Mouse (Mus musculus) Patski (cell line): Measurements from ENCODE around the gene Ccna2. TPM values are rescaled to one million over a fixed set of nuclear protein-coding genes. Genes with fewer than 3 reads are reported as not detected.

Experiments
- ATAC-seq: fragments of 100-300 bp; one replicate; pipeline ENCODE4 v1.8.0; 2021
- CTCF ChIA-PET: fragments of 350-600 bp; sonication (Branson Sonifier 250); formaldehyde crosslinking; loops from one replicate; lab custom pipeline; 2022; ENCODE audit warnings: inconsistent platforms; lab: Charles Lee
- POLR2A ChIA-PET: fragments of 350-600 bp; sonication (Branson Sonifier 250); formaldehyde crosslinking; loops from one replicate; lab custom pipeline; 2022; ENCODE audit warnings: antibody characterized with exemption, inconsistent platforms; lab: Charles Lee
- DNase-seq: peaks from one replicate; pipeline ENCODE4 v3.0.0-alpha.2; 2011; ENCODE audit warnings: low read depth, low spot score
- H3K27me3 ChIP-seq: fragments of 371-371 bp; one replicate; pipeline ENCODE4 v1.5.1; 2021
- CTCF ChIP-seq: fragments of 100-300 bp; IDR thresholded peaks from one replicate; pipeline ENCODE4 v1.5.1; 2021
- in situ Hi-C: fragments of 300-500 bp; cut with MboI; formaldehyde crosslinking; loops from 3 replicates; pipeline ENCODE4 v1.11.1; 2018; ENCODE audit warnings: low pct_unique_long_range_greater_than_20kb, mixed read lengths
- polyA plus RNA-seq: library from polyadenylated mRNA; unstranded; gene quantifications from one replicate; pipeline ENCODE4 v1.2.3, GENCODE M21; 2021

The Ccna2 gene
- polyA plus RNA-seq, 1 experiment from 2014 or later: 114 TPM

- TF ChIP-seq CTCF: no peak
- CTCF ChIA-PET: no interaction called here
- in situ Hi-C loops: no loop called here
- DNase-seq (no peak), ATAC-seq (no peak)
- POLR2A ChIA-PET: no interaction called here
- peaks cover 19% of the 10 kb centered on the region for H3K27me3 ChIP-seq
Observed at GRCm38 (mm10) chr3:36536041-36536440, 35.9 kb downstream of the Ccna2 start.

- ChIA-PET POLR2A (interaction anchor here (1.1 kb wide), 1 partner anchor 12 kb away, joined by 3 read pairs; the partner anchor contains the start of gene Gm11549), CTCF (interaction anchor here (1.1 kb wide), 1 partner anchor 13 kb away, joined by 3 read pairs; no protein-coding TSS in a partner anchor)
- H3K27me3 ChIP-seq: peaks cover 26% of the 10 kb centered on the region
- in situ Hi-C loops: no loop called here
- ATAC-seq: no peak
- TF ChIP-seq CTCF: no peak
- DNase-seq: no peak
Observed at GRCm38 (mm10) chr3:36533201-36533672, 38.7 kb downstream of the Ccna2 start.

- ATAC-seq: no peak
- peaks cover 29% of the 10 kb centered on the region for H3K27me3 ChIP-seq
- in situ Hi-C loops: no loop called here
- DNase-seq: no peak
- CTCF ChIA-PET: interaction anchor here (1.1 kb wide), 1 partner anchor 13 kb away, joined by 3 read pairs; no protein-coding TSS in a partner anchor
- TF ChIP-seq CTCF: no peak
- POLR2A ChIA-PET: interaction anchor here (1.1 kb wide), 1 partner anchor 11 kb away, joined by 3 read pairs; the partner anchor contains the start of gene Gm11549
Observed at GRCm38 (mm10) chr3:36532738-36533137, 39.2 kb downstream of the Ccna2 start.

GRCm38 (mm10) chr3:36531979-36532542 lies 39.9 kb downstream of the Ccna2 start:
- CTCF ChIA-PET: interaction anchor here (1.1 kb wide), 1 partner anchor 14 kb away, joined by 3 read pairs; no protein-coding TSS in a partner anchor
- no peak for TF ChIP-seq CTCF
- in situ Hi-C loops: no loop called here
- peaks cover 36% of the 10 kb centered on the region for H3K27me3 ChIP-seq
- POLR2A ChIA-PET: interaction anchor here (1.1 kb wide), 1 partner anchor 11 kb away, joined by 3 read pairs; the partner anchor contains the start of gene Gm11549
- DNase-seq (no peak), ATAC-seq (no peak)

- TF ChIP-seq CTCF: no peak
- CTCF ChIA-PET: no interaction called here
- in situ Hi-C loops: no loop called here
Observed at GRCm38 (mm10) chr3:36531242-36531641, 40.7 kb downstream of the Ccna2 start.

GRCm38 (mm10) chr3:36530781-36531180 lies 41.2 kb downstream of the Ccna2 start:
- DNase-seq: no peak
- in situ Hi-C loops: no loop called here
- peaks cover 39% of the 10 kb centered on the region for H3K27me3 ChIP-seq
- TF ChIP-seq CTCF: no peak
- CTCF ChIA-PET: interaction anchor here (1.2 kb wide), 1 partner anchor 10 kb away, joined by 3 read pairs; no protein-coding TSS in a partner anchor
- no peak for ATAC-seq
- POLR2A ChIA-PET: no interaction called here

More at GRCm38 (mm10) chr3:36531242-36531641, 40.7 kb downstream of the Ccna2 start:
- POLR2A ChIA-PET: no interaction called here
- peaks cover 38% of the 10 kb centered on the region for H3K27me3 ChIP-seq
- ATAC-seq: no peak
- DNase-seq: no peak

- DNase-seq (no peak), ATAC-seq (no peak)
- H3K27me3 ChIP-seq: peaks cover 39% of the 10 kb centered on the region
- in situ Hi-C loops: no loop called here
- TF ChIP-seq CTCF: no peak
- POLR2A ChIA-PET: no interaction called here
- CTCF ChIA-PET: interaction anchor here (1.2 kb wide), 1 partner anchor 10 kb away, joined by 3 read pairs; no protein-coding TSS in a partner anchor
Observed at GRCm38 (mm10) chr3:36530345-36530744, 41.6 kb downstream of the Ccna2 start.

GRCm38 (mm10) chr3:36524466-36524865 lies 47.5 kb downstream of the Ccna2 start:
- ChIA-PET POLR2A (no interaction called here), CTCF (no interaction called here)
- no peak for ATAC-seq
- DNase-seq: no peak
- in situ Hi-C loops: no loop called here
- peaks cover 75% of the 10 kb centered on the region for H3K27me3 ChIP-seq
- TF ChIP-seq CTCF: no peak

- POLR2A ChIA-PET: no interaction called here
- in situ Hi-C loops: no loop called here
- H3K27me3 ChIP-seq: peaks cover 73% of the 10 kb centered on the region
- ATAC-seq (no peak), DNase-seq (no peak)
- no peak for TF ChIP-seq CTCF
- CTCF ChIA-PET: interaction anchor here (2.2 kb wide), 1 partner anchor 22 kb away, joined by 5 read pairs; no protein-coding TSS in a partner anchor
Observed at GRCm38 (mm10) chr3:36522137-36522536, 49.8 kb downstream of the Ccna2 start.

- no peak for DNase-seq
- ATAC-seq: peak; percentile 42
- H3K27me3 ChIP-seq: peaks cover 78% of the 10 kb centered on the region
- in situ Hi-C loops: no loop called here
- POLR2A ChIA-PET: interaction anchor here (0.5 to 1.0 kb wide), 3 partner anchors 11 to 128 kb away, joined by 3 read pairs; no protein-coding TSS in a partner anchor
- TF ChIP-seq CTCF: no peak
- CTCF ChIA-PET: interaction anchor here (0.9 to 2.2 kb wide), 2 partner anchors 9 to 21 kb away, joined by 3 to 5 read pairs; no protein-coding TSS in a partner anchor
Observed at GRCm38 (mm10) chr3:36521073-36522060, 50.6 kb downstream of the Ccna2 start, which contains the start of gene Gm11549. Gene Gm11549, minus strand, starts transcription at chr3:36521813.
